Mouse (Mus musculus) limb, embryonic 11.5 days (tissue): Measurements from ENCODE around the gene Nip7. TPM values are rescaled to one million over a fixed set of nuclear protein-coding genes. Genes with fewer than 3 reads are reported as not detected.
A peak's percentile ranks its signal among the peaks of the same experiment; 100 is the strongest.

ENCODE experiments used
- ATAC-seq: fragments of 200-750 bp; cut with Nextera tagmentation; 2 replicates; pipeline ENCODE4 v1.8.0; 2017; ENCODE audit warnings: low read depth; ENCODE audit not compliant: insufficient number of reproducible peaks, low FRiP score, low TSS enrichment
- DNase-seq: peaks from one replicate; pipeline ENCODE4 v3.0.0-alpha.2; 2015; ENCODE audit warnings: low spot score
- H3K27ac ChIP-seq: fragments of 300-500 bp; sonication (generic); replicated peaks from 2 replicates; pipeline ENCODE4 v1.5.1; 2014; ENCODE audit warnings: low read depth, mild to moderate bottlenecking, low read length
- H3K27me3 ChIP-seq: fragments of 300-500 bp; sonication (generic); 2 replicates; pipeline ENCODE4 v1.6.1; 2014; ENCODE audit warnings: mild to moderate bottlenecking, low read length, mixed read lengths; ENCODE audit not compliant: control insufficient read depth, insufficient read depth
- H3K36me3 ChIP-seq: fragments of 300-500 bp; sonication (generic); 2 replicates; pipeline ENCODE4 v1.6.1; 2014; ENCODE audit warnings: mild to moderate bottlenecking, low read length, moderate library complexity, mixed read lengths; ENCODE audit not compliant: control insufficient read depth, insufficient read depth
- H3K4me1 ChIP-seq: fragments of 300-500 bp; sonication (generic); 2 replicates; pipeline ENCODE4 v1.6.1; 2014; ENCODE audit warnings: low read length, mixed read lengths; ENCODE audit not compliant: control insufficient read depth, insufficient read depth
- H3K4me2 ChIP-seq: fragments of 300-500 bp; sonication (generic); 2 replicates; pipeline ENCODE4 v1.6.1; 2014; ENCODE audit warnings: low read depth, mild to moderate bottlenecking, moderate library complexity; ENCODE audit not compliant: severe bottlenecking
- H3K4me3 ChIP-seq: fragments of 300-500 bp; sonication (generic); 2 replicates; pipeline ENCODE4 v1.5.1; 2014; ENCODE audit warnings: low read depth, low read length
- H3K9ac ChIP-seq: fragments of 300-500 bp; sonication (generic); 2 replicates; pipeline ENCODE4 v1.6.1; 2014; ENCODE audit warnings: mild to moderate bottlenecking, low read length
- H3K9me3 ChIP-seq: fragments of 300-500 bp; sonication (generic); 2 replicates; pipeline ENCODE4 v1.6.1; 2016; ENCODE audit warnings: low read length; ENCODE audit not compliant: control insufficient read depth
- WGBS: fragments of 180-500 bp; shearing (Covaris S2); extraction: QIAGEN DNeasy Blood & Tissue Kit; methylation state at CpG from one replicate; pipeline ENCODE4 v1.1.7; 2014; 5-methylcytosine and 5-hydroxymethylcytosine counted together
- polyA plus RNA-seq: library from polyadenylated mRNA; unstranded; fragments of >200 nt; fragmentation: Nextera tagmentation; extraction: Ambion mirVana; gene quantifications from 2 replicates; pipeline ENCODE4 v1.2.1, GENCODE M21; 2014

Nip7 gene
- polyA plus RNA-seq: 119 and 126 TPM in 2 replicates

DNA sequence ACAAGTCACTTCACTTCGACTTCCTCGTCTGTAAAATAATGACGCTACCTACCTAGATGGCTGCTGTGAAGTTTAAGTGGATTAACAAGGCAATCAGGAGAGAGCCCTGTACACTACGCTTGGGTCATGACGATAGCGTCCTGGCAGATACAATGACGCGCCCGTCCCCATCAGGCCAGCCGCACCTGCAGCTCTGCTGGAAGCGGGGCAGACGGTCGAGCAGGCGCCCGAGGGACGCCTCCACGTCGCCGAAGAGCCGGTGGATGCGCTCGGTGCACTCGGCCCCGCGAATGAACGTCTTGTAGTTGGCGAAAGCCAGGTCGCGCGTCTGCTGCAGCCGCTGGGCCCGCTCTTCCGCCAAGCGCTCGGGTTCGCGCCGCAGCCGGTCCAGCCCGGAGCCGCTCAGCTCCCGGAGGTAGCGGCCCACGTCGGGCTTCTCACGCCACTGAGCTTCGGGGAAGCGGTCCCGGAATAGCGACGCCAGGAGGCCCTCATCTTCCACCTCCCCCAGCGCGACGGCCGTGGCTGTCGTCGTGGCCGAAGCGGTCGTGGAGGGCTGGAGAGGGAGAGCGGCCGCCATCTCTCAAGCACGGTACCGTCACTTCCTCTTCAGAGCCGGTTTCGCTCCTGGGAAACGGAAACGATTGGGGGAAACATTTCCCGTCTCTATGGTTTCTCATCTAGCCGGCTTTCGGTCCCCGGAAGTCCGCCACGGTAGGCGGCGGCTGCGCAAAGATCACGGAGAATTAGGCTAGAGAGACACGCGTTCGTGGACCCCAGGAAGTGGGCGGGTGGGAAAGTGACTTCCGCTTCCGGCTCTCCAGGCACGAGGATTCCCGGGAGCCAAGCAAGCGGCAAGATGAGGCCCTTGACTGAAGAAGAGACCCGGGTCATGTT is at the start of gene Nip7, which contains the start of gene Cog8:
Gene Nip7, plus strand, starts transcription at position 802 of the 897 bp plus-strand sequence.
Gene Cog8, minus strand, starts transcription at position 614 of the 897 bp plus-strand sequence.
- H3K9ac ChIP-seq: peak within 1 kb of the TSS; percentile 75
- H3K27me3 ChIP-seq: no peaks in the 10 kb centered on the region
- peaks cover 22% of the 10 kb centered on the region for H3K36me3 ChIP-seq
- ATAC-seq (peak; percentile 84), DNase-seq (peak; percentile 96)
- H3K4me2 ChIP-seq: peak within 1 kb of the TSS; percentile 92
- H3K9me3 ChIP-seq: no peaks in the 10 kb centered on the region
- H3K27ac ChIP-seq: no peak within 1 kb of the TSS; the same call in 1 of the 2 replicates
- peak within 1 kb of the TSS; percentile 79 for H3K4me3 ChIP-seq
- under 1% methylated on average over 88 of the region's 88 CpGs for WGBS
- peaks cover 5% of the 10 kb centered on the region; the same call in 1 of the 2 replicates for H3K4me1 ChIP-seq

DNA sequence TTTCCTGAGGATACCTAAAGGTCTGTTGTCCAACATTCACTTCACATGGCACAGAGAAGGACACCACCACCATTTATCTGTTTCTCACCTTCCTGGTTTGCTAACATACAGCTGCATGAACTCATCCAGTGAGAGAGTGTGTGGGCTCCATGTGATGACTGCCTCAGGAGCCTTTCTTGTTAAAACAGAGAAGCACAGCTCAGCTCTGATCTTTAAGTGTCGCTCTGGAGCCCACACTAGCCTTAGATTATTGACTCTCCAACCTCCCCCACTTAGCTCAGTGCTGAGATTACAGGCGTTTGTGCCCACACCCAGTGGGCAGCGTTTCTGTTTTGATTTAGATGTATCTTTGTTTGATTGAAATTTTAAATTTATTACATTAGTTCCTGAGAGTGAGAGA is 48.9 kb upstream of the Nip7 start:
- Histone ChIP-seq H3K4me1 (no peaks in the 10 kb centered on the region), H3K4me3 (no peak overlapping the region), H3K27me3 (no peaks in the 10 kb centered on the region), H3K4me2 (no peak overlapping the region), H3K27ac (no peak overlapping the region), H3K9ac (no peak overlapping the region), H3K9me3 (no peaks in the 10 kb centered on the region), H3K36me3 (peaks cover 2% of the 10 kb centered on the region; the same call in 1 of the 2 replicates)
- DNase-seq (no peak), ATAC-seq (no peak)
- 90% methylated on average over 3 of the region's 3 CpGs for WGBS

- DNase-seq (no peak), ATAC-seq (no peak)
- no peak overlapping the region for H3K4me2 ChIP-seq
- H3K9ac ChIP-seq: no peak overlapping the region
- H3K27ac ChIP-seq: no peak overlapping the region
- no peaks in the 10 kb centered on the region for H3K9me3 ChIP-seq
- 61% methylated on average over 2 of the region's 2 CpGs for WGBS
- peaks cover 2% of the 10 kb centered on the region; the same call in 1 of the 2 replicates for H3K36me3 ChIP-seq
- H3K4me3 ChIP-seq: no peak overlapping the region
- H3K4me1 ChIP-seq: no peaks in the 10 kb centered on the region
- H3K27me3 ChIP-seq: no peaks in the 10 kb centered on the region
Measured at GRCm38 (mm10) chr8:107012666-107013065, 44.0 kb upstream of the Nip7 start.

GRCm38 (mm10) chr8:107014915-107015314 is 41.8 kb upstream of the Nip7 start:
- Histone ChIP-seq H3K4me2 (no peak overlapping the region), H3K9ac (no peak overlapping the region), H3K36me3 (peaks cover 2% of the 10 kb centered on the region; the same call in 1 of the 2 replicates), H3K9me3 (no peaks in the 10 kb centered on the region), H3K4me3 (no peak overlapping the region), H3K27ac (no peak overlapping the region), H3K4me1 (no peaks in the 10 kb centered on the region), H3K27me3 (no peaks in the 10 kb centered on the region)
- WGBS: 88% methylated on average over 1 of the region's 1 CpGs
- DNase-seq (no peak), ATAC-seq (no peak)

DNA sequence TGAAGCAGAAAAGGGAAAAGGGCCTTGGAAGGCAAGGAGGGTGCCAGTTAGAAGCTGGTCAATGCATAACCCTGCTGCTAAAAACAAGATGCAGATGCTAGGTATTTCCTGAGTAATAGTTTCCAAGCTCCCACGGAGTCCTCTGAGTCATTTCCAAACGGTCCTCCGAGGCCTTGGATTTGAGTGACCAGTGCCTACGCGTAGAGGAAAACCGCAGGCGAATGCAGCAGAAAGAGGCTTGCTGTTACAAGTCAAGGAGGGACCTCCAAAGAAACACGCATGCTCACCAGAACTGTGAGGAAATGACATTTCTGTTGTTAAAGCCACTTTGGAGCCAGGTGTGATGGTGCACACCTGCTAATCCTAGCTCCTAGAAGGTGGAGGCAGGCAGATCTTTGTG is 33.2 kb upstream of the Nip7 start:
- ATAC-seq: no peak

GRCm38 (mm10) chr8:107029310-107029709 is 27.4 kb upstream of the Nip7 start:
- no peak for ATAC-seq
- no peak for DNase-seq
- Histone ChIP-seq H3K27ac (no peak overlapping the region), H3K9ac (no peak overlapping the region), H3K27me3 (no peaks in the 10 kb centered on the region), H3K9me3 (no peaks in the 10 kb centered on the region), H3K36me3 (no peaks in the 10 kb centered on the region), H3K4me3 (no peak overlapping the region), H3K4me1 (peaks cover 9% of the 10 kb centered on the region), H3K4me2 (no peak overlapping the region)
- WGBS: 75% methylated on average over 3 of the region's 3 CpGs

More for the DNA sequence above, 33.2 kb upstream of the Nip7 start:
- 93% methylated on average over 8 of the region's 8 CpGs for WGBS
- H3K4me2 ChIP-seq: no peak overlapping the region
- no peak overlapping the region for H3K4me3 ChIP-seq
- no peak overlapping the region for H3K27ac ChIP-seq
- DNase-seq: no peak
- H3K9me3 ChIP-seq: no peaks in the 10 kb centered on the region
- H3K4me1 ChIP-seq: no peaks in the 10 kb centered on the region
- no peaks in the 10 kb centered on the region for H3K27me3 ChIP-seq
- H3K9ac ChIP-seq: no peak overlapping the region
- no peaks in the 10 kb centered on the region for H3K36me3 ChIP-seq

DNA sequence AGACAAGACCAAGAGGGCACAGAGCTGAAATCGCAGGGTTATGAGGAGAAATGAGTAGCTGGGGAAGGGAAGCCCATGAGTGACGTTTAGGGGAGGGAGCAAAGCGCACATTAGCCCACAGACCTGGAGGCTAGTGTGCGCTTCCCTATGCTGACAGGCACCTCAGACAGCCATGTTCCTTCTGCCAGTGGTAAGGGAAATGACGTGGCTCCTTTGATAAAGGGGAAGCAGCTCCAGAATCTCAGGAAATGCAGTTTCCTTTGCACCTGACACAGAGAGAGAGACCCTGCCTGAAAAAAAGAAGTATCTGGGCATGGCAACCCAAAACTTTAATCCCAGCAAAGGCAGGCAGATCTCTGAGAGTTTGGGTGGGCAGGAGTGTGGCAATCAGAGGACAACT is 26.6 kb upstream of the Nip7 start:
- Histone ChIP-seq H3K4me2 (no peak overlapping the region), H3K9me3 (no peaks in the 10 kb centered on the region), H3K27me3 (no peaks in the 10 kb centered on the region), H3K9ac (no peak overlapping the region), H3K4me3 (no peak overlapping the region), H3K4me1 (peaks cover 9% of the 10 kb centered on the region), H3K36me3 (no peaks in the 10 kb centered on the region), H3K27ac (no peak overlapping the region)
- ATAC-seq: no peak
- DNase-seq: no peak
- WGBS: 69% methylated on average over 5 of the region's 5 CpGs

DNA sequence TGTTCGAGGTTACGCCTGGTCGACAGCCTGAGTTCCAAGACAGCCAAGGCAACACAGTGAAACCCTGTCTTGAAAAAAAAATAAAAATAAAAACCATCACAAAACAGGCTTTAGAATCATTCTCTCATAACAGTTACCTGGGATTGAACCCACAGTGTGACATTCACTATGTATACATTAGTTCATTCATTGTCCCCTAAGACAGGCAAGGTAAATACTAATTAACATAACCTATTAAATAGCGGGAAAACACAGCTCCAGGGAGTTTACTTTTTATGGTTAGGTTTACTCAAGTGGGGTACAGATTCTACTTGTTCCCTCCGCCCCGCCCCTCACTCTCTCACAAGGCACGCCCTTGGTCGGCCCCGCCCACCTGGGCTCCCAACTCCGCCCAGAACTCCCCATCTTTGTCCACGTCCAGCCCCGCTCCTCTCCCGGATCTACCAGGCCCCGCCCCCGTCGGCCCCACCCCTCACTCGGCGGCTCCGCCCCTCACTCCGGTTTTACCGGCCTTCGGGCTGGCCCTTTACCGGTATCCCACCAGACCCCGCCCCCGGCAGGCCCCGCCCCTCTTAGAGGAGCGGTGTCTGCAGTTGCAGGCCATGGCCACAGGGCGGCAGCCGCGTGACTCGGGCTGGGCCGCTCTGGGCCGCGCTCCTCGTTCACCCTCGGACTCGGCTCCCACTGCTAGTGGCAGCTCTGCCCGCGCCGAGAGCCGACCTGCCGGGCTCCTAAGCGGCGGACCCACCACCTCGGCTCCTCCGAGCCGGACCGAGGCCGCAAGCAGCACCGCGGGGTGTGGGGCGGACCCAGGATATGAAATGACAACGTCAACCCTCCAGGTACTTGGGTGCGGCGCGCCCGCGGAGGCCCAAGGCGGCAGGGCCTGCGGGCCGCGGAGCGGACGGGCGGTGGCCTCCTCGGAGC is 25.8 kb upstream of the Nip7 start, which contains the start of gene Vps4a:
Gene Vps4a, plus strand, starts transcription at position 573 of the 927 bp plus-strand sequence.
- ATAC-seq (peak; percentile 89), DNase-seq (peak; percentile 99)
- peaks cover 9% of the 10 kb centered on the region for H3K4me1 ChIP-seq
- no peaks in the 10 kb centered on the region for H3K36me3 ChIP-seq
- H3K4me3 ChIP-seq: peak within 1 kb of the TSS; percentile 96
- H3K4me2 ChIP-seq: peak within 1 kb of the TSS; percentile 65
- H3K9me3 ChIP-seq: no peaks in the 10 kb centered on the region
- no peaks in the 10 kb centered on the region for H3K27me3 ChIP-seq
- WGBS: 5% methylated on average over 65 of the region's 66 CpGs
- 0 out of 2 replicates have a peak within 1 kb of the TSS, but pooled peaks have one; percentile 18 for H3K27ac ChIP-seq
- H3K9ac ChIP-seq: peak within 1 kb of the TSS; percentile 89
